16 mouse cellular contexts compared by ENCODE assay signal in genomic region chr3:25660285-25660684, GRCm38 (mm10).
"Had no signal": no experiment of that assay in that cellular context is flagged by ENCODE, and none has a peak within 500 bp of the region (broad histone marks: within the 10 kb centered on the region; RNA-seq: fewer than 3 reads in every experiment).

No protein-coding gene starts in this region.

- H3K9ac ChIP-seq: limb, embryonic 13.5 days; liver, embryonic 12.5 days; liver, embryonic 15.5 days; lung, embryonic 15.5 days had no signal

- H3K27me3 ChIP-seq: limb, embryonic 13.5 days; liver, embryonic 12.5 days; liver, embryonic 15.5 days; lung, embryonic 15.5 days; megakaryocyte, embryonic 14.5 days had no signal

- H3K4me3 ChIP-seq: limb, embryonic 13.5 days; liver, embryonic 12.5 days; liver, embryonic 15.5 days; lung, embryonic 15.5 days; megakaryocyte, embryonic 14.5 days; midbrain, embryonic 10.5 days had no signal

- ATAC-seq: liver, embryonic 12.5 days had no signal

- H3K9me3 ChIP-seq: limb, embryonic 13.5 days; liver, embryonic 12.5 days; liver, embryonic 15.5 days; lung, embryonic 15.5 days; megakaryocyte, embryonic 14.5 days; midbrain, embryonic 10.5 days had no signal

- H3K4me2 ChIP-seq: limb, embryonic 13.5 days; liver, embryonic 12.5 days; liver, embryonic 15.5 days; lung, embryonic 15.5 days had no signal

- H3K4me1 ChIP-seq: limb, embryonic 13.5 days; liver, embryonic 12.5 days; liver, embryonic 15.5 days; lung, embryonic 15.5 days; megakaryocyte, embryonic 14.5 days; midbrain, embryonic 10.5 days had no signal

- DNase-seq: kidney, adult 2 months; kidney, postnatal 25 days; left cerebral cortex, postnatal 4 days; liver; lung, adult 18-20 months; lung, postnatal 10 days; lung, postnatal 36 days; thymus, adult 18-20 months; thymus, postnatal 36 days had no signal

- H3K27ac ChIP-seq: kidney, postnatal 0 days; limb, embryonic 13.5 days; liver, embryonic 12.5 days; liver, embryonic 15.5 days; lung, embryonic 15.5 days; midbrain, embryonic 10.5 days had no signal

- H3K36me3 ChIP-seq: limb, embryonic 13.5 days; liver, embryonic 12.5 days; liver, embryonic 15.5 days; lung, embryonic 15.5 days; midbrain, embryonic 10.5 days had no signal
